Mouse (Mus musculus): Measurements from ENCODE around the gene Kctd3.
A peak's percentile ranks its signal among the peaks of the same experiment; 100 is the strongest.

Gene Kctd3

GRCm38 (mm10) chr1:189012846-189013586, 5.4 kb upstream of the Kctd3 start:
- no peak for DNase-seq (ENCODE audit: low read depth in 2 of 2, low spot score in 2 of 2)

GRCm38 (mm10) chr1:189010671-189011070, 3.0 kb upstream of the Kctd3 start:
- no peak for DNase-seq (ENCODE audit: low read depth in 2 of 2, low spot score in 2 of 2)

GRCm38 (mm10) chr1:189007980-189008324, 311 bp upstream of the Kctd3 start:
- no peak for DNase-seq (ENCODE audit: low read depth in 2 of 2, low spot score in 2 of 2)

- DNase-seq (ENCODE audit: low read depth in 2 of 2, low spot score in 2 of 2): no peak
Measured at GRCm38 (mm10) chr1:189006826-189007225, 815 bp downstream of the Kctd3 start.

- DNase-seq (ENCODE audit: low read depth in 2 of 2, low spot score in 2 of 2): no peak
Measured at GRCm38 (mm10) chr1:189006267-189006666, 1.4 kb downstream of the Kctd3 start.

- DNase-seq (ENCODE audit: low read depth in 2 of 2, low spot score in 2 of 2): no peak
Measured at GRCm38 (mm10) chr1:189004774-189005173, 2.9 kb downstream of the Kctd3 start.

- DNase-seq (ENCODE audit: low read depth in 2 of 2, low spot score in 2 of 2): no peak
Measured at GRCm38 (mm10) chr1:189001815-189002214, 5.8 kb downstream of the Kctd3 start.

- DNase-seq (ENCODE audit: low read depth in 2 of 2, low spot score in 2 of 2): no peak
Measured at GRCm38 (mm10) chr1:188999981-189000380, 7.7 kb downstream of the Kctd3 start.

GRCm38 (mm10) chr1:188997921-188998320, 9.7 kb downstream of the Kctd3 start:
- DNase-seq (ENCODE audit: low read depth in 2 of 2, low spot score in 2 of 2): no peak

GRCm38 (mm10) chr1:188993218-188993617, 14.4 kb downstream of the Kctd3 start:
- peak in 1 of 2 experiments; percentile 32 for DNase-seq (ENCODE audit: low read depth in 2 of 2, low spot score in 2 of 2)

GRCm38 (mm10) chr1:188980050-188980449, 27.6 kb downstream of the Kctd3 start:
- peak; percentile 35 to 45 for DNase-seq (ENCODE audit: low read depth in 2 of 2, low spot score in 2 of 2)

- no peak for DNase-seq (ENCODE audit: low read depth in 2 of 2, low spot score in 2 of 2)
Measured at GRCm38 (mm10) chr1:188973926-188974325, 33.7 kb downstream of the Kctd3 start.

GRCm38 (mm10) chr1:188973078-188973477, 34.6 kb downstream of the Kctd3 start:
- DNase-seq (ENCODE audit: low read depth in 2 of 2, low spot score in 2 of 2): no peak

GRCm38 (mm10) chr1:188952501-188952900, 55.1 kb downstream of the Kctd3 start:
- no peak for DNase-seq (ENCODE audit: low read depth in 2 of 2, low spot score in 2 of 2)

- DNase-seq (ENCODE audit: low read depth in 2 of 2, low spot score in 2 of 2): no peak
Measured at GRCm38 (mm10) chr1:188951091-188951490, 56.5 kb downstream of the Kctd3 start.

- no peak for DNase-seq (ENCODE audit: low read depth in 2 of 2, low spot score in 2 of 2)
Measured at GRCm38 (mm10) chr1:188948276-188948675, 59.4 kb downstream of the Kctd3 start.

GRCm38 (mm10) chr1:188947794-188948193, 59.8 kb downstream of the Kctd3 start:
- DNase-seq (ENCODE audit: low read depth in 2 of 2, low spot score in 2 of 2): peak in 1 of 2 experiments; percentile 3

- no peak for DNase-seq (ENCODE audit: low read depth in 2 of 2, low spot score in 2 of 2)
Measured at GRCm38 (mm10) chr1:188946849-188947248, 60.8 kb downstream of the Kctd3 start.

- no peak for DNase-seq (ENCODE audit: low read depth in 2 of 2, low spot score in 2 of 2)
Measured at GRCm38 (mm10) chr1:188945326-188945725, 62.3 kb downstream of the Kctd3 start.

- no peak for DNase-seq (ENCODE audit: low read depth in 2 of 2, low spot score in 2 of 2)
Measured at GRCm38 (mm10) chr1:188937246-188937780, 70.3 kb downstream of the Kctd3 start.
